Mouse (Mus musculus): ENCODE results near the gene Cacna1b.

DNA sequence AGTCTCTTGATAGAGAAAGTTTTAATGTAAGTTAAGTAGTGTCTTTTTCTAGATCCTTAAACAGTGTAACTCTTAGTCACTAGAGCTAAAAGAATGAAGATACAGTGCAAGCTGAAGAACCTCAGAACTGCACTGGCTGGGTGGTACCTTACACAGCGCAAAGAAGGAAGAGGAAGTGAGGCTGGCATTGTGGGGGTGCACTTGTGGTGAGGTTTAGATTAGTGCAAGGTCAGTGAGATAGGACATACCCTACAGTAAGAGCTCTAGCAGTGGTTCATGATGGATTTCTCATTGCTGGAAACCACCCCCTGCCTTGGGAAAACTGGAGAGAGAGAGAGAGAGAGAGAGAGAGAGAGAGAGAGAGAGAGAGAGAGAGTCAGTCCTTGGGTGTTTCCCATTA lies 192.0 kb downstream of the Cacna1b start:
- TF ChIP-seq CTCF (IDR thresholded peaks at IDR 0.05; ENCODE audit: low read depth) (no peak), EP300 (IDR thresholded peaks at IDR 0.05; ENCODE audit: low read depth) (no peak)

Measured in heart, postnatal 0 days (tissue).